Mouse (Mus musculus): Measurements from ENCODE around the gene Tmem30c. TPM values are rescaled to one million over a fixed set of nuclear protein-coding genes. Genes with fewer than 3 reads are reported as not detected.
A peak's percentile ranks its signal among the peaks of the same experiment; 100 is the strongest.
"Not testable (repeated sequence)": the region's sequence is repeated elsewhere in the genome, so short reads cannot be mapped to it uniquely, and the experiment has no call there.

Gene Tmem30c
- polyA plus RNA-seq, 1 experiment from 2014 or later = 0.08 TPM

DNA sequence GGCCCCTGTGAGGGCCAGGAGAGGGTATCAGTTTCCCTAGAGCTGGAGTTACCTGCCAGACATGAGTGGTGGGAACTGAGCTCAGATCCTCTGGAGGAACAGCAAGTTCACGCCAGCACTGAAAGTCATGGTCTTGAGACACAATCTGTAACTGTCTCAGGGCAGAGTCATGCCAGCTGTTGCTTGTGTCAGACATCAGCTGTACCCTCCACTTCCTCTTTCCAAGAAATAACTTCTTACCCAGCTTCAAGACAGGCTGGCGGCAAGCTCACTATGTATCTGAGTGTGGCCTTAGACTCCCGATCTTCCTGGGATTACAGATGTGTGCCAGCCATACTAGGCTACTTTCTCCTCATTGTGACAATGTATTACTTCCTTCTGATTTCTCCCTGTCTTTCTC is 46.1 kb downstream of the Tmem30c start:
- Histone ChIP-seq H3K4me2 (ENCODE audit: low read depth, low read length) (no peak overlapping the region), H3K9ac (ENCODE audit: low read length) (no peak overlapping the region), H3K36me3 (ENCODE audit: control insufficient read depth, insufficient read depth, low read length) (no peaks in the 10 kb centered on the region), H3K4me1 (ENCODE audit: control insufficient read depth, insufficient read depth, low read length) (no peaks in the 10 kb centered on the region), H3K27ac (ENCODE audit: low read length) (no peak overlapping the region), H3K9me3 (replicated peaks; ENCODE audit: control insufficient read depth, low read length) (no peaks in the 10 kb centered on the region; the same call in 1 of the 2 replicates), H3K27me3 (ENCODE audit: control insufficient read depth, insufficient read depth, low read length) (no peaks in the 10 kb centered on the region), H3K4me3 (replicated peaks; ENCODE audit: low read length) (no peak overlapping the region)
- no peak for ATAC-seq (ENCODE audit: insufficient read depth, low FRiP score)
- WGBS = 72% methylated on average over 3 of the region's 3 CpGs

DNA sequence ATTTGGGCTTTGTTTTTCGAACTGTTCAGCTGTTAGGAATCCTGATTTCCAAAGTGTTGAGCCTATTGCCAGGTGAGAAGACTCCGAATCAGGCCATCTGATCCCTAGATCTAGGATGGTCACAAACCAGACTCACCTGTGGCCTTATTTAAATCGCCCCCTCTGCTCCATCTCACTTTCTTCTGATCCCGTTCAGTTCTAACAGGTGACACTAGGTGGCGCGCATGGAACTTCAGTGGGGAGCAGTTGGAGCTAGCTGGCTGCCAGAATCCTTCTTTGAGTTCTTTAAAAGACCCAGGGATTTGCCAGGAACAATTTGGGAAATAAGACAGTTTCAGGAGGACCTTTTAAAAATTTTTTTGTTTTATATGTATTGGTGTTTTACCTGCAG is 48.8 kb downstream of the Tmem30c start:
- no peaks in the 10 kb centered on the region for H3K9me3 ChIP-seq (replicated peaks; ENCODE audit: control insufficient read depth, low read length)
- peak; percentile 63; the same call in 1 of the 2 replicates for ATAC-seq (ENCODE audit: insufficient read depth, low FRiP score)
- H3K4me2 ChIP-seq (ENCODE audit: low read depth, low read length) = no peak overlapping the region
- no peak overlapping the region for H3K9ac ChIP-seq (ENCODE audit: low read length)
- 8% methylated on average over 6 of the region's 6 CpGs for WGBS
- no peak overlapping the region for H3K4me3 ChIP-seq (replicated peaks; ENCODE audit: low read length)
- no peak overlapping the region for H3K27ac ChIP-seq (ENCODE audit: low read length)
- no peaks in the 10 kb centered on the region for H3K4me1 ChIP-seq (ENCODE audit: control insufficient read depth, insufficient read depth, low read length)
- no peaks in the 10 kb centered on the region for H3K36me3 ChIP-seq (ENCODE audit: control insufficient read depth, insufficient read depth, low read length)
- no peaks in the 10 kb centered on the region for H3K27me3 ChIP-seq (ENCODE audit: control insufficient read depth, insufficient read depth, low read length)

DNA sequence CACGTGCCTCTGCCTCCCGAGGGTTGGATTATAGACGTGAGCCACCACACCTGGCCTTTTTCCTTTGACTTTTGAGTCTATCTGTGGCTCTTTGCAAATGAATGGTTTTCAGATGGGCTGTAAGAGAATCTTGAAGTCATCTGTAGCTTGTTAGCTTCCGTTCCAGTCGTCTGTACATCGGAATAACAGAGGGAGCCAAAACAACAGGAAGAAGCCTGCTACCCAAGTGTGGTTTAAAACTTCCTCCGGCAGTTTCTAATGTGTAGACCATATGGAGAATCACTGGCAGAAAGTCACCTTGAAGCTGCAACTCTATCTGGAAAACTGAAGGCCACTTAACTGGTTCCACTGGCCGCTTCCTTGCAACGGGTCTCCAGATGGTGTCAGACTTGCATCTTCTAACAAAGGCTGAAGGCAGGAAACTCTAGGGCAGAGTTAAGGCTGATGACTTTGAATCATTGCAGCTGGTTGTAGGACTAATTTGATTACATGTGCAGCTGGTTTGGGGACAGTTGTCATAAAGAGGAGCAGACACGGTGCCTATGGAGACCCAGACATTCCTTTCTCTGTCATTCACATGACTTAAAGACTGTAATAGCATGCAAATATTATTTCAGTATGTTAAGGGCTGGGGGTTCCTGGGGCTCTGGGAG is 49.3 kb downstream of the Tmem30c start:
- Histone ChIP-seq H3K9me3 (replicated peaks; ENCODE audit: control insufficient read depth, low read length) (no peaks in the 10 kb centered on the region), H3K27me3 (ENCODE audit: control insufficient read depth, insufficient read depth, low read length) (no peaks in the 10 kb centered on the region), H3K4me3 (replicated peaks; ENCODE audit: low read length) (no peak overlapping the region), H3K27ac (ENCODE audit: low read length) (no peak overlapping the region; the same call in 1 of the 2 replicates), H3K4me2 (ENCODE audit: low read depth, low read length) (no peak overlapping the region), H3K4me1 (ENCODE audit: control insufficient read depth, insufficient read depth, low read length) (no peaks in the 10 kb centered on the region), H3K36me3 (ENCODE audit: control insufficient read depth, insufficient read depth, low read length) (no peaks in the 10 kb centered on the region), H3K9ac (ENCODE audit: low read length) (0 out of 2 replicates have a peak overlapping the region, but pooled peaks have one; percentile 4)
- WGBS = 41% methylated on average over 10 of the region's 10 CpGs
- ATAC-seq (ENCODE audit: insufficient read depth, low FRiP score) = peak; percentile 69; the same call in 1 of the 2 replicates

DNA sequence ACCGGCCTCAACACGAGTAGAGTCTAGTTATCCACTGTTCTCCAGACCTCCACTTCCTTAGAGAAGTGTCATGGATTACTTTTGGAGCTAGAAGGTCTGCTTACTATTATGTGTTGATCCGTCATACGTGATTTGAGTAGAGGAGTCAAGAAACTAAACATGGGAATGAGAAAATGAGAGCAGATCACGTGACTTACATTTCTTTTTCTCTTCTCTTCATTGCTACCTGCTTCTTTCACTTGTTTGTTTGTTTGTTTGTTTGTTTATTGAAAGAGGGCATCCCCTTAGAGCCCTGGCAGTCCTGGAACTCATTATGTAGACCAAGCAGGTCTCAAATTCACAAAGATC is 49.8 kb downstream of the Tmem30c start:
- Histone ChIP-seq H3K4me3 (replicated peaks; ENCODE audit: low read length) (no peak overlapping the region), H3K9ac (ENCODE audit: low read length) (0 out of 2 replicates have a peak overlapping the region, but pooled peaks have one; percentile 4), H3K27me3 (ENCODE audit: control insufficient read depth, insufficient read depth, low read length) (no peaks in the 10 kb centered on the region), H3K4me1 (ENCODE audit: control insufficient read depth, insufficient read depth, low read length) (no peaks in the 10 kb centered on the region), H3K36me3 (ENCODE audit: control insufficient read depth, insufficient read depth, low read length) (no peaks in the 10 kb centered on the region), H3K4me2 (ENCODE audit: low read depth, low read length) (no peak overlapping the region), H3K27ac (ENCODE audit: low read length) (no peak overlapping the region), H3K9me3 (replicated peaks; ENCODE audit: control insufficient read depth, low read length) (no peaks in the 10 kb centered on the region)
- no peak for ATAC-seq (ENCODE audit: insufficient read depth, low FRiP score)
- whole genome bisulfite sequencing = 85% methylated on average over 5 of the region's 5 CpGs

DNA sequence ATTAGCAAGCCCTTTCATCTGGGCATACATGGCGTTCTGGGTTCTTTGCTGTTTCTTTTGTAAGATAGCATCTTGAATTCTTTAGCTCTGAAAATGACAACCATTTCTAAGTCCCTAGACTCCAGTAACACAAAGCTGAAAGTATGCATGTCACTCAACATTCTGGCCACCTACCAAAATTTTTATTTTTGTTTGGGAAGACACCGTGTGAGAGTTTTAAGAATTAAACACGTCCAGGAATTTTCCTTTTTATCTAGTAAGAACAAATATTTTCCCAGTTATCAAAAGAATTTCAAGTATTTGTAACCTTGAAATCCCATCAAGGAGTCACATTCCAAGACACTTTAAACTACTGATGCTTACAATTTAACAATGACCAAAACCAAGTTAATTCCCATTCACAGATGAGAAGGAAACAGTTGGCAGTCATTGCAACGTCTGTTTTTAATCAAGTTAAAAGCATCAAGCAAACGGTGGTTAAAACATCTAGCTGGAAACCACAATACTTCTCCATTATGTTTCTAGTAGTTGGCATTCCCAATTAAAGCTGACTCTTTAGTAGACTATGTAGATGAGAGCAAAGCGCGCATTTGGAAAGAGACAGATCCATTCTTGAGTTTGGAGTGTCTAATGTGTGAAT is 56.7 kb downstream of the Tmem30c start:
- Histone ChIP-seq H3K9ac (ENCODE audit: low read length) (no peak overlapping the region), H3K4me2 (ENCODE audit: low read depth, low read length) (no peak overlapping the region), H3K9me3 (replicated peaks; ENCODE audit: control insufficient read depth, low read length) (no peaks in the 10 kb centered on the region), H3K4me1 (ENCODE audit: control insufficient read depth, insufficient read depth, low read length) (no peaks in the 10 kb centered on the region), H3K27ac (ENCODE audit: low read length) (no peak overlapping the region), H3K4me3 (replicated peaks; ENCODE audit: low read length) (no peak overlapping the region), H3K27me3 (ENCODE audit: control insufficient read depth, insufficient read depth, low read length) (no peaks in the 10 kb centered on the region), H3K36me3 (ENCODE audit: control insufficient read depth, insufficient read depth, low read length) (no peaks in the 10 kb centered on the region)
- ATAC-seq (ENCODE audit: insufficient read depth, low FRiP score) = no peak
- 43% methylated on average over 7 of the region's 7 CpGs for WGBS

DNA sequence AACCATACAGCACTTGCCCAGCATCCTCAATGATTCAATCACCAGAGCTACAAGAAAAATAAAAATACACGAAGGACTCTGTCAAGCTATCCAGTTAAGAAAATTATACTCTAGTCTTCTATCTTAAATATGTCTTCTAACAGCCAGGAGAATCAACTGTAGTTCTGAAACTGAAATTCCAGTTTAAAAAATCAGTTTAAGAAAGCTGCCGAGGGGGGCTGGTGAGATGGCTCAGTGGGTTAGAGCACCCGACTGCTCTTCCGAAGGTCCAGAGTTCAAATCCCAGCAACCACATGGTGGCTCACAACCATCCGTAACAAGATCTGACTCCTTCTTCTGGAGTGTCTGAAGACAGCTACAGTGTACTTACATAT is 60.7 kb downstream of the Tmem30c start:
- 64% methylated on average over 4 of the region's 5 CpGs for WGBS
- H3K27me3 ChIP-seq (ENCODE audit: control insufficient read depth, insufficient read depth, low read length); H3K9me3 ChIP-seq (replicated peaks; ENCODE audit: control insufficient read depth, low read length); ATAC-seq (ENCODE audit: insufficient read depth, low FRiP score); H3K36me3 ChIP-seq (ENCODE audit: control insufficient read depth, insufficient read depth, low read length); H3K9ac ChIP-seq (ENCODE audit: low read length); H3K27ac ChIP-seq (ENCODE audit: low read length); H3K4me1 ChIP-seq (ENCODE audit: control insufficient read depth, insufficient read depth, low read length): not testable (repeated sequence)
- Histone ChIP-seq H3K4me2 (ENCODE audit: low read depth, low read length) (peak overlapping the region; percentile 53), H3K4me3 (replicated peaks; ENCODE audit: low read length) (peak overlapping the region; percentile 85)

DNA sequence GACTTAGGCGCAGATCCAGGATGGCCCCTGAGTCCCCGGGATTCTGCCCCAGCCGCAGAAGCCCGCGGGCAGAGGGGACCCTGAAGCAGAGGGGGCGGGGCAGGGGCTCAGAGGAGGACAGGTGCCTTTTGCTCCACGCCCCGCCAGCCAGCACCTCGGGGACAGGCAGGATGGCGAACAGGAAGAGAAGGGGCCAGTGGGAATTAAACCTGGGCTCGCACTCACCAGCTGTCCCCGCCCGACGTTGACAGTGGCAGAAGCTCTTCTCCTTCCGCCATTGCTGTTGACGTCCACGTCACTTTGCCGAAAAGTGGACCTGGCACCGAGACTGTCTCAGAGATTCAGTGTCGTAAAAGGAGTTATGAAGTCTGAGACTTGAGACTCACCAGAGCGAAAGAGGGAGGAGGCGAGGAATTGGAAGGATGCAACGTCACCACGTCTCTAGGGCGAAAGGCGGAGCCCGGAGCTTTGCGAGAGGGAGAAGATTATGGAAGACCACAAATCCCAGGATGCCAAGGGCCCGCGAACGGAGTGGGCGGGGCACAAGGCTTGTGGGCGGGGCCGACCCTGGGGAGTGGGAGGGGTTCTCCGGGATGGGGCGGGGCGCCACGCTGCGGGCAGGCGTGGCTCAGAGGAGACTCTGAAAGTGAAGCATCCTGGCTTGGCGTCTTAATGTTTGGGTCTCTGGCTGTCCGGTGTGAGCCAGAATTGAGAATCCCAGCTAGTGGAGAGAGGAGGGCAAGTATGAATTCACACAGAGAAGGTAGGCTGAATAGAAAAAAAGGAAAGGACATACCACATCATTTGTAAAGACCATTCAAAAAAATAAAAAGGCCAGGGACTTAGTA is 61.4 kb downstream of the Tmem30c start, which contains the start of gene Tbc1d23:
Tbc1d23 (minus strand) TSS at position 416 of the 848 bp plus-strand sequence.
- Histone ChIP-seq H3K36me3 (ENCODE audit: control insufficient read depth, insufficient read depth, low read length) (no peaks in the 10 kb centered on the region), H3K4me3 (replicated peaks; ENCODE audit: low read length) (peak within 1 kb of the TSS; percentile 85), H3K4me1 (ENCODE audit: control insufficient read depth, insufficient read depth, low read length) (peaks cover 8% of the 10 kb centered on the region), H3K9me3 (replicated peaks; ENCODE audit: control insufficient read depth, low read length) (no peaks in the 10 kb centered on the region), H3K27ac (ENCODE audit: low read length) (peak within 1 kb of the TSS; percentile 83), H3K4me2 (ENCODE audit: low read depth, low read length) (peak within 1 kb of the TSS; percentile 75), H3K27me3 (ENCODE audit: control insufficient read depth, insufficient read depth, low read length) (no peaks in the 10 kb centered on the region), H3K9ac (ENCODE audit: low read length) (peak within 1 kb of the TSS; percentile 84)
- WGBS = under 1% methylated on average over 42 of the region's 42 CpGs
- peak; percentile 99 for ATAC-seq (ENCODE audit: insufficient read depth, low FRiP score)

DNA sequence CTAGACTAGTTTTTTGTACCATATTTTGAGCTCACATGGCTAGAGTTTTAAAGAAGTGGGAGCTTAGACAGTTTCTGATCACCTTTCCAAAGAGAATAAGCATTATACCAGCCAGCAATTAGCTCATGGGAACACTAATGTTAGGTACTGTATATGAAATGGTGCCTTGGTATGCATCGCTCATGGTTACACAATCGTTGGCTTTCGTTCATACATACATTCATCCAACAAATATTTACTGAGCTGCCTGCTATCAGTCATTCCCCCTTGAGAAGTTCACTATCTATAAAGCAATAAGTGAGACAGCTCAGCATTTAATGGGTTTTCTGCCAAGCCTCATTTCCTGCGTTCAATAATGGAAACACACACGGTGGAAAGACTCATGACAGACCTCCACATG is 66.2 kb downstream of the Tmem30c start:
- H3K36me3 ChIP-seq (ENCODE audit: control insufficient read depth, insufficient read depth, low read length) = no peaks in the 10 kb centered on the region
- ATAC-seq (ENCODE audit: insufficient read depth, low FRiP score) = no peak
- no peaks in the 10 kb centered on the region for H3K27me3 ChIP-seq (ENCODE audit: control insufficient read depth, insufficient read depth, low read length)
- 55% methylated on average over 5 of the region's 5 CpGs for WGBS
- no peak overlapping the region for H3K4me2 ChIP-seq (ENCODE audit: low read depth, low read length)
- H3K9ac ChIP-seq (ENCODE audit: low read length) = no peak overlapping the region
- H3K27ac ChIP-seq (ENCODE audit: low read length) = no peak overlapping the region
- H3K4me3 ChIP-seq (replicated peaks; ENCODE audit: low read length) = no peak overlapping the region
- H3K4me1 ChIP-seq (ENCODE audit: control insufficient read depth, insufficient read depth, low read length) = peaks cover 11% of the 10 kb centered on the region
- H3K9me3 ChIP-seq (replicated peaks; ENCODE audit: control insufficient read depth, low read length) = no peaks in the 10 kb centered on the region

DNA sequence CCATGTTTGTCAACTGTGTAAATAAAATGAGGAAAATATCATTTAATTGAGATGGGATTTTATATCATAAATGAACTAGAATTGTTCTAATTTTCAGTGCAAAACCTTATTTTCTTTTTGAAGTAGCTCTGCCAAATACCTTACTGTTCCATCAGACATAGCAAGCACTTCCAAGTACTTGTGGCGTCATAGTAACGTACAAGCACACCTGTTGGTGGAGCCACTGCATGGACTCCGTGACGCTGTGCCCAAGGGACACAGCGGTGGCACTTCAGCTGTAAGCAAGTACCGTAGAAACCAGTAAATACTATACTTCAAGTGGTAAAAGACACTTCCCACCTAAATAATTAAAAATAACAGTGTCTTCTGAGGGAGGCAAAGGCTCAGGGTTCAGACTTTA is 72.3 kb downstream of the Tmem30c start:
- Histone ChIP-seq H3K27ac (ENCODE audit: low read length) (no peak overlapping the region), H3K36me3 (ENCODE audit: control insufficient read depth, insufficient read depth, low read length) (peaks cover 6% of the 10 kb centered on the region; the same call in 1 of the 2 replicates), H3K4me2 (ENCODE audit: low read depth, low read length) (no peak overlapping the region), H3K9ac (ENCODE audit: low read length) (no peak overlapping the region), H3K4me3 (replicated peaks; ENCODE audit: low read length) (no peak overlapping the region), H3K9me3 (replicated peaks; ENCODE audit: control insufficient read depth, low read length) (no peaks in the 10 kb centered on the region), H3K27me3 (ENCODE audit: control insufficient read depth, insufficient read depth, low read length) (no peaks in the 10 kb centered on the region), H3K4me1 (ENCODE audit: control insufficient read depth, insufficient read depth, low read length) (0 out of 2 replicates have a peak, but pooled peaks cover 3% of the 10 kb centered on the region)
- ATAC-seq (ENCODE audit: insufficient read depth, low FRiP score) = no peak
- WGBS = 95% methylated on average over 6 of the region's 6 CpGs
